Mouse (Mus musculus) kidney, postnatal 0 days (tissue): ENCODE results near the gene Clec2d. TPM values are rescaled to one million over a fixed set of nuclear protein-coding genes. Genes with fewer than 3 reads are reported as not detected.

Experiments used
- ATAC-seq: fragments of 200-750 bp; cut with Nextera tagmentation; replicated peaks from 2 replicates; pipeline ENCODE4 v1.8.0; 2017; ENCODE audit warnings: low read depth, moderate number of reproducible peaks, moderate TSS enrichment, moderate library complexity; ENCODE audit not compliant: low FRiP score
- DNase-seq: peaks from one replicate; pipeline ENCODE4 v3.0.0-alpha.2; 2016; ENCODE audit warnings: low spot score
- H3K27ac ChIP-seq: fragments of 300-500 bp; sonication (generic); 2 replicates; pipeline ENCODE4 v1.5.1; 2014; ENCODE audit warnings: mild to moderate bottlenecking
- H3K27me3 ChIP-seq: fragments of 300-500 bp; sonication (generic); 2 replicates; pipeline ENCODE4 v1.6.1; 2014; ENCODE audit warnings: low read length, mixed read lengths; ENCODE audit not compliant: insufficient read depth
- H3K36me3 ChIP-seq: fragments of 300-500 bp; sonication (generic); 2 replicates; pipeline ENCODE4 v1.6.1; 2014; ENCODE audit warnings: low read length, mixed read lengths; ENCODE audit not compliant: insufficient read depth
- H3K4me1 ChIP-seq: fragments of 300-500 bp; sonication (generic); replicated peaks from 2 replicates; pipeline ENCODE4 v1.6.1; 2014; ENCODE audit warnings: antibody characterized with exemption, low read length, mixed read lengths; ENCODE audit not compliant: insufficient read depth
- H3K4me2 ChIP-seq: fragments of 300-500 bp; sonication (generic); 2 replicates; pipeline ENCODE4 v1.6.1; 2014; ENCODE audit warnings: mild to moderate bottlenecking, low read length, moderate library complexity, mixed read lengths
- H3K4me3 ChIP-seq: fragments of 300-500 bp; sonication (generic); replicated peaks from 2 replicates; pipeline ENCODE4 v1.5.1; 2014; ENCODE audit warnings: low read depth, low read length
- H3K9ac ChIP-seq: fragments of 300-500 bp; sonication (generic); 2 replicates; pipeline ENCODE4 v1.6.1; 2014; ENCODE audit warnings: low read depth, low read length
- H3K9me3 ChIP-seq: fragments of 300-500 bp; sonication (generic); replicated peaks from 2 replicates; pipeline ENCODE4 v1.6.1; 2016; ENCODE audit warnings: low read length, inconsistent platforms, mixed read lengths
- CTCF ChIP-seq: IDR thresholded peaks from 2 replicates; pipeline ENCODE4 v1.5.1; 2016; ENCODE audit warnings: antibody characterized with exemption, low read depth, mild to moderate bottlenecking, moderate library complexity
- WGBS: fragments of 180-500 bp; shearing (Covaris S2); extraction: QIAGEN DNeasy Blood & Tissue Kit; methylation state at CpG from one replicate; pipeline ENCODE4 v1.1.7; 2014; 5-methylcytosine and 5-hydroxymethylcytosine counted together
- polyA plus RNA-seq: library from polyadenylated mRNA; unstranded; fragments of >200 nt; fragmentation: Nextera tagmentation; extraction: Ambion mirVana; gene quantifications from 2 replicates; pipeline ENCODE4 v1.2.1, GENCODE M21; 2015

Gene Clec2d
- polyA plus RNA-seq, 1 experiment from 2014 or later: 1.0 TPM

- Histone ChIP-seq H3K4me1 (no peaks in the 10 kb centered on the region), H3K4me3 (no peak overlapping the region), H3K36me3 (no peaks in the 10 kb centered on the region), H3K4me2 (no peak overlapping the region), H3K9ac (no peak overlapping the region), H3K27ac (no peak overlapping the region), H3K9me3 (no peaks in the 10 kb centered on the region), H3K27me3 (no peaks in the 10 kb centered on the region)
- DNase-seq: no peak
- WGBS: 50% methylated on average over 1 of the region's 1 CpGs
- ATAC-seq: no peak
- no peak for TF ChIP-seq CTCF
Observed at GRCm38 (mm10) chr6:129204342-129204741, 23.9 kb downstream of the Clec2d start.

GRCm38 (mm10) chr6:129204838-129205237 lies 24.4 kb downstream of the Clec2d start:
- no peak for ATAC-seq

GRCm38 (mm10) chr6:129208891-129209519 lies 28.6 kb downstream of the Clec2d start:
- DNase-seq (no peak), ATAC-seq (no peak)
- Histone ChIP-seq H3K27ac (no peak overlapping the region), H3K9ac (no peak overlapping the region), H3K4me2 (no peak overlapping the region), H3K36me3 (no peaks in the 10 kb centered on the region), H3K27me3 (no peaks in the 10 kb centered on the region), H3K9me3 (no peaks in the 10 kb centered on the region), H3K4me1 (peaks cover 10% of the 10 kb centered on the region; the same call in 1 of the 2 replicates), H3K4me3 (no peak overlapping the region)
- TF ChIP-seq CTCF: no peak
- 81% methylated on average over 5 of the region's 5 CpGs for whole genome bisulfite sequencing

More at GRCm38 (mm10) chr6:129204838-129205237, 24.4 kb downstream of the Clec2d start:
- Histone ChIP-seq H3K9ac (no peak overlapping the region), H3K27ac (no peak overlapping the region), H3K36me3 (no peaks in the 10 kb centered on the region), H3K4me1 (no peaks in the 10 kb centered on the region; the same call in 1 of the 2 replicates), H3K9me3 (no peaks in the 10 kb centered on the region), H3K4me3 (no peak overlapping the region), H3K27me3 (no peaks in the 10 kb centered on the region), H3K4me2 (no peak overlapping the region)
- WGBS: 81% methylated on average over 3 of the region's 3 CpGs
- no peak for DNase-seq
- no peak for TF ChIP-seq CTCF

- TF ChIP-seq CTCF: no peak
- Histone ChIP-seq H3K27me3 (no peaks in the 10 kb centered on the region), H3K4me3 (no peak overlapping the region), H3K36me3 (no peaks in the 10 kb centered on the region), H3K4me1 (peaks cover 14% of the 10 kb centered on the region; the same call in 1 of the 2 replicates), H3K27ac (no peak overlapping the region), H3K9ac (no peak overlapping the region), H3K4me2 (no peak overlapping the region), H3K9me3 (no peaks in the 10 kb centered on the region)
- no peak for DNase-seq
- 59% methylated on average over 1 of the region's 1 CpGs for WGBS
- no peak for ATAC-seq
Observed at GRCm38 (mm10) chr6:129209785-129210446, 29.5 kb downstream of the Clec2d start.

- Histone ChIP-seq H3K9ac (no peak overlapping the region), H3K27ac (no peak overlapping the region)
Observed at GRCm38 (mm10) chr6:129210447-129210790, 30.0 kb downstream of the Clec2d start.

GRCm38 (mm10) chr6:129212421-129213195 lies 32.2 kb downstream of the Clec2d start:
- Histone ChIP-seq H3K27me3 (no peaks in the 10 kb centered on the region), H3K4me2 (no peak overlapping the region), H3K4me1 (peaks cover 14% of the 10 kb centered on the region; the same call in 1 of the 2 replicates), H3K27ac (peak overlapping the region; percentile 73), H3K4me3 (no peak overlapping the region), H3K9ac (no peak overlapping the region), H3K9me3 (no peaks in the 10 kb centered on the region), H3K36me3 (no peaks in the 10 kb centered on the region)
- TF ChIP-seq CTCF: no peak
- ATAC-seq (peak; percentile 89), DNase-seq (peak; percentile 74)

More at GRCm38 (mm10) chr6:129210447-129210790, 30.0 kb downstream of the Clec2d start:
- DNase-seq: no peak
- no peak for ATAC-seq
- no peaks in the 10 kb centered on the region for H3K27me3 ChIP-seq
- H3K9me3 ChIP-seq: no peaks in the 10 kb centered on the region
- H3K4me3 ChIP-seq: no peak overlapping the region
- no peak overlapping the region for H3K4me2 ChIP-seq
- H3K4me1 ChIP-seq: peaks cover 14% of the 10 kb centered on the region; the same call in 1 of the 2 replicates
- no peak for TF ChIP-seq CTCF
- 77% methylated on average over 4 of the region's 4 CpGs for WGBS
- H3K36me3 ChIP-seq: no peaks in the 10 kb centered on the region
